Mouse (Mus musculus) liver, postnatal 0 days (tissue): ENCODE data around the gene Gli2.

Experiments
- CTCF ChIP-seq: sonication (generic); IDR thresholded peaks from 2 replicates; pipeline ENCODE4 v1.5.1; 2016; ENCODE audit warnings: antibody characterized with exemption, low read depth
- EP300 ChIP-seq: IDR thresholded peaks from 2 replicates; pipeline ENCODE4 v1.6.1; 2016; ENCODE audit warnings: antibody characterized with exemption, low read depth, mild to moderate bottlenecking

DNA sequence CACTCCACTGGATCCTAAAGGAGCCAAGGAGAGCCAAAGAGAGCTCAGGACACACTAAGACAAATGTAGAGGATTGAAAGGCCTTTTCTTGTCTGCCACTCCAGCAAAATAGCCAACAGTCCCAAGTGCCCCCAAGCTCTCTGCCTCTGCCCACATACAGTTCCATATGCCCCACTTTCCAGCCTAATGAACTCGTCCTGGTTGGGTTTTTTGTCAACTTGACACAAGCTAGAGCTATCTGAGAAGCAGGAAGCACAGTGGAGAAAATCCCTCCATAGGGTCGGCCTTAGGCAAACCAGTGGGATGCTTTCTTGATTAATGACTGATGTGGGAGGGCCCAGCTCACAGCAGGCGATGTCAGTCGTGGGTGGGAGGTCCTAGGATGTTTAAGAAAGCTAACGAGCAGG lies 70.6 kb downstream of the Gli2 start:
- no peak for TF ChIP-seq CTCF
- no peak for TF ChIP-seq EP300
